Mouse (Mus musculus) embryo, embryonic 10 days (tissue): ENCODE data around the gene Unc5b.
"Not testable (repeated sequence)": the region's sequence is repeated elsewhere in the genome, so short reads cannot be mapped to it uniquely, and the experiment has no call there.

Experiments used
- DNase-seq: peaks from one replicate; pipeline ENCODE4 v3.0.0-alpha.2; 2015; ENCODE audit warnings: low spot score

Unc5b gene

GRCm38 (mm10) chr10:60752040-60753020 lies 79.1 kb downstream of the Unc5b start, which contains the start of gene Slc29a3:
Gene Slc29a3 (minus strand): TSS chr10:60752794.
- peak; percentile 95 for DNase-seq

GRCm38 (mm10) chr10:60747667-60748212 lies 83.6 kb downstream of the Unc5b start:
- no peak for DNase-seq

GRCm38 (mm10) chr10:60746512-60746911 lies 84.9 kb downstream of the Unc5b start:
- no peak for DNase-seq

GRCm38 (mm10) chr10:60744543-60745290 lies 86.7 kb downstream of the Unc5b start:
- DNase-seq: no peak

GRCm38 (mm10) chr10:60743681-60744080 lies 87.7 kb downstream of the Unc5b start:
- DNase-seq: no peak

GRCm38 (mm10) chr10:60742942-60743341 lies 88.4 kb downstream of the Unc5b start:
- DNase-seq: no peak

- not testable (repeated sequence) for DNase-seq
Measured at GRCm38 (mm10) chr10:60742296-60742695, 89.1 kb downstream of the Unc5b start.

- no peak for DNase-seq
Measured at GRCm38 (mm10) chr10:60741435-60741834, 89.9 kb downstream of the Unc5b start.

- no peak for DNase-seq
Measured at GRCm38 (mm10) chr10:60739619-60740363, 91.6 kb downstream of the Unc5b start.

GRCm38 (mm10) chr10:60737886-60738640 lies 93.3 kb downstream of the Unc5b start:
- no peak for DNase-seq

- no peak for DNase-seq
Measured at GRCm38 (mm10) chr10:60737169-60737728, 94.1 kb downstream of the Unc5b start.

GRCm38 (mm10) chr10:60735737-60736136 lies 95.6 kb downstream of the Unc5b start:
- no peak for DNase-seq

- DNase-seq: no peak
Measured at GRCm38 (mm10) chr10:60733471-60733870, 97.9 kb downstream of the Unc5b start.

GRCm38 (mm10) chr10:60732397-60732861 lies 99.0 kb downstream of the Unc5b start:
- no peak for DNase-seq

- DNase-seq: no peak
Measured at GRCm38 (mm10) chr10:60731742-60732141, 99.6 kb downstream of the Unc5b start.

GRCm38 (mm10) chr10:60727301-60727700 lies 104.1 kb downstream of the Unc5b start:
- no peak for DNase-seq

- no peak for DNase-seq
Measured at GRCm38 (mm10) chr10:60726896-60727295, 104.5 kb downstream of the Unc5b start.

- DNase-seq: no peak
Measured at GRCm38 (mm10) chr10:60724496-60724895, 106.9 kb downstream of the Unc5b start.

GRCm38 (mm10) chr10:60723345-60723744 lies 108.0 kb downstream of the Unc5b start:
- DNase-seq: no peak

GRCm38 (mm10) chr10:60721640-60722039 lies 109.7 kb downstream of the Unc5b start:
- no peak for DNase-seq

- no peak for DNase-seq
Measured at GRCm38 (mm10) chr10:60720461-60720860, 110.9 kb downstream of the Unc5b start.
